Mouse (Mus musculus): ENCODE measurements around the gene Hap1. TPM values are rescaled to one million over a fixed set of nuclear protein-coding genes. Genes with fewer than 3 reads are reported as not detected.

Hap1 gene
- polyA plus RNA-seq, 1 experiment from 2014 or later: 55.1 TPM

GRCm38 (mm10) chr11:100391884-100392345, 36.0 kb upstream of the Hap1 start:
- DNase-seq (ENCODE audit: low spot score): no peak
- Histone ChIP-seq H3K36me3 (ENCODE audit: control insufficient read depth, insufficient read depth, low read length) (no peaks in the 10 kb centered on the region), H3K4me1 (ENCODE audit: control insufficient read depth, insufficient read depth, low read length) (peaks cover 10% of the 10 kb centered on the region; the same call in 1 of the 2 replicates), H3K9ac (ENCODE audit: low read length) (no peak overlapping the region), H3K27ac (ENCODE audit: low read depth, low read length) (no peak overlapping the region), H3K4me2 (ENCODE audit: low read length) (no peak overlapping the region), H3K9me3 (replicated peaks; ENCODE audit: control insufficient read depth, low read length) (no peaks in the 10 kb centered on the region), H3K4me3 (ENCODE audit: low read depth, low read length) (no peak overlapping the region), H3K27me3 (replicated peaks; ENCODE audit: control insufficient read depth, insufficient read depth, low read length) (peaks cover 13% of the 10 kb centered on the region; the same call in 1 of the 2 replicates)
- ATAC-seq: no peak
- WGBS: 60% methylated on average over 7 of the region's 7 CpGs

GRCm38 (mm10) chr11:100391081-100391883, 35.4 kb upstream of the Hap1 start:
- no peak overlapping the region for H3K9ac ChIP-seq (ENCODE audit: low read length)
- ATAC-seq: no peak

GRCm38 (mm10) chr11:100389931-100390445, 34.1 kb upstream of the Hap1 start:
- DNase-seq (ENCODE audit: low spot score) (no peak), ATAC-seq (no peak)
- no peak overlapping the region for H3K9ac ChIP-seq (ENCODE audit: low read length)
- no peak overlapping the region for H3K4me3 ChIP-seq (ENCODE audit: low read depth, low read length)
- H3K4me1 ChIP-seq (ENCODE audit: control insufficient read depth, insufficient read depth, low read length): no peaks in the 10 kb centered on the region
- 49% methylated on average over 8 of the region's 8 CpGs for WGBS
- no peaks in the 10 kb centered on the region for H3K9me3 ChIP-seq (replicated peaks; ENCODE audit: control insufficient read depth, low read length)
- H3K4me2 ChIP-seq (ENCODE audit: low read length): no peak overlapping the region
- peaks cover 12% of the 10 kb centered on the region for H3K36me3 ChIP-seq (ENCODE audit: control insufficient read depth, insufficient read depth, low read length)
- no peaks in the 10 kb centered on the region for H3K27me3 ChIP-seq (replicated peaks; ENCODE audit: control insufficient read depth, insufficient read depth, low read length)
- peak overlapping the region; percentile 44; the same call in 1 of the 2 replicates for H3K27ac ChIP-seq (ENCODE audit: low read depth, low read length)

More at GRCm38 (mm10) chr11:100391081-100391883, 35.4 kb upstream of the Hap1 start:
- no peaks in the 10 kb centered on the region for H3K9me3 ChIP-seq (replicated peaks; ENCODE audit: control insufficient read depth, low read length)
- no peak for DNase-seq (ENCODE audit: low spot score)
- 74% methylated on average over 9 of the region's 9 CpGs for WGBS
- H3K4me3 ChIP-seq (ENCODE audit: low read depth, low read length): no peak overlapping the region
- H3K36me3 ChIP-seq (ENCODE audit: control insufficient read depth, insufficient read depth, low read length): no peaks in the 10 kb centered on the region
- no peak overlapping the region for H3K4me2 ChIP-seq (ENCODE audit: low read length)
- H3K27ac ChIP-seq (ENCODE audit: low read depth, low read length): no peak overlapping the region
- H3K4me1 ChIP-seq (ENCODE audit: control insufficient read depth, insufficient read depth, low read length): peaks cover 7% of the 10 kb centered on the region; the same call in 1 of the 2 replicates
- H3K27me3 ChIP-seq (replicated peaks; ENCODE audit: control insufficient read depth, insufficient read depth, low read length): peaks cover 7% of the 10 kb centered on the region; the same call in 1 of the 2 replicates

- Histone ChIP-seq H3K4me1 (ENCODE audit: control insufficient read depth, insufficient read depth, low read length) (no peaks in the 10 kb centered on the region), H3K4me3 (ENCODE audit: low read depth, low read length) (no peak overlapping the region), H3K9me3 (replicated peaks; ENCODE audit: control insufficient read depth, low read length) (no peaks in the 10 kb centered on the region), H3K36me3 (ENCODE audit: control insufficient read depth, insufficient read depth, low read length) (peaks cover 19% of the 10 kb centered on the region), H3K27me3 (replicated peaks; ENCODE audit: control insufficient read depth, insufficient read depth, low read length) (no peaks in the 10 kb centered on the region), H3K9ac (ENCODE audit: low read length) (no peak overlapping the region), H3K27ac (ENCODE audit: low read depth, low read length) (no peak overlapping the region), H3K4me2 (ENCODE audit: low read length) (no peak overlapping the region)
- DNase-seq (ENCODE audit: low spot score): no peak
- WGBS: 83% methylated on average over 6 of the region's 6 CpGs
- no peak for ATAC-seq
Measured at GRCm38 (mm10) chr11:100388588-100388987, 32.7 kb upstream of the Hap1 start.

- Histone ChIP-seq H3K4me3 (ENCODE audit: low read depth, low read length) (no peak overlapping the region), H3K9ac (ENCODE audit: low read length) (no peak overlapping the region), H3K27ac (ENCODE audit: low read depth, low read length) (no peak overlapping the region), H3K27me3 (replicated peaks; ENCODE audit: control insufficient read depth, insufficient read depth, low read length) (no peaks in the 10 kb centered on the region), H3K9me3 (replicated peaks; ENCODE audit: control insufficient read depth, low read length) (no peaks in the 10 kb centered on the region), H3K4me2 (ENCODE audit: low read length) (no peak overlapping the region), H3K4me1 (ENCODE audit: control insufficient read depth, insufficient read depth, low read length) (no peaks in the 10 kb centered on the region), H3K36me3 (ENCODE audit: control insufficient read depth, insufficient read depth, low read length) (peaks cover 25% of the 10 kb centered on the region)
- 71% methylated on average over 14 of the region's 14 CpGs for WGBS
- DNase-seq (ENCODE audit: low spot score): peak; percentile 32
- no peak for ATAC-seq
Measured at GRCm38 (mm10) chr11:100387589-100388375, 31.9 kb upstream of the Hap1 start.

- Histone ChIP-seq H3K27me3 (replicated peaks; ENCODE audit: control insufficient read depth, insufficient read depth, low read length) (no peaks in the 10 kb centered on the region), H3K27ac (ENCODE audit: low read depth, low read length) (no peak overlapping the region), H3K9me3 (replicated peaks; ENCODE audit: control insufficient read depth, low read length) (no peaks in the 10 kb centered on the region), H3K4me3 (ENCODE audit: low read depth, low read length) (no peak overlapping the region), H3K36me3 (ENCODE audit: control insufficient read depth, insufficient read depth, low read length) (peaks cover 32% of the 10 kb centered on the region), H3K4me2 (ENCODE audit: low read length) (no peak overlapping the region), H3K4me1 (ENCODE audit: control insufficient read depth, insufficient read depth, low read length) (no peaks in the 10 kb centered on the region), H3K9ac (ENCODE audit: low read length) (no peak overlapping the region)
- WGBS: 87% methylated on average over 6 of the region's 6 CpGs
- no peak for DNase-seq (ENCODE audit: low spot score)
- no peak for ATAC-seq
Measured at GRCm38 (mm10) chr11:100387111-100387510, 31.2 kb upstream of the Hap1 start.

- Histone ChIP-seq H3K4me3 (ENCODE audit: low read depth, low read length) (no peak overlapping the region), H3K9me3 (replicated peaks; ENCODE audit: control insufficient read depth, low read length) (no peaks in the 10 kb centered on the region), H3K4me1 (ENCODE audit: control insufficient read depth, insufficient read depth, low read length) (no peaks in the 10 kb centered on the region), H3K4me2 (ENCODE audit: low read length) (no peak overlapping the region), H3K9ac (ENCODE audit: low read length) (no peak overlapping the region), H3K27ac (ENCODE audit: low read depth, low read length) (no peak overlapping the region), H3K36me3 (ENCODE audit: control insufficient read depth, insufficient read depth, low read length) (peaks cover 33% of the 10 kb centered on the region), H3K27me3 (replicated peaks; ENCODE audit: control insufficient read depth, insufficient read depth, low read length) (no peaks in the 10 kb centered on the region)
- 55% methylated on average over 5 of the region's 5 CpGs for WGBS
- DNase-seq (ENCODE audit: low spot score): no peak
- no peak for ATAC-seq
Measured at GRCm38 (mm10) chr11:100386586-100386985, 30.7 kb upstream of the Hap1 start.

- Histone ChIP-seq H3K9ac (ENCODE audit: low read length) (no peak overlapping the region), H3K4me3 (ENCODE audit: low read depth, low read length) (no peak overlapping the region), H3K27me3 (replicated peaks; ENCODE audit: control insufficient read depth, insufficient read depth, low read length) (no peaks in the 10 kb centered on the region), H3K9me3 (replicated peaks; ENCODE audit: control insufficient read depth, low read length) (no peaks in the 10 kb centered on the region), H3K4me2 (ENCODE audit: low read length) (no peak overlapping the region), H3K27ac (ENCODE audit: low read depth, low read length) (no peak overlapping the region), H3K4me1 (ENCODE audit: control insufficient read depth, insufficient read depth, low read length) (no peaks in the 10 kb centered on the region), H3K36me3 (ENCODE audit: control insufficient read depth, insufficient read depth, low read length) (peaks cover 43% of the 10 kb centered on the region)
- ATAC-seq: no peak
- no peak for DNase-seq (ENCODE audit: low spot score)
- WGBS: 86% methylated on average over 3 of the region's 3 CpGs
Measured at GRCm38 (mm10) chr11:100385016-100385415, 29.1 kb upstream of the Hap1 start.
